Mouse (Mus musculus): ENCODE data around the gene Usp21.

GRCm38 (mm10) chr1:171293906-171294297 is 6.1 kb upstream of the Usp21 start:
- TF ChIP-seq CTCF (IDR thresholded peaks at IDR 0.05; ENCODE audit: borderline replicate concordance, extremely low read depth, insufficient read depth, insufficient read length) = no peak
- no peak for TF ChIP-seq POLR2A (IDR thresholded peaks at IDR 0.05; ENCODE audit: borderline replicate concordance, extremely low read depth, insufficient read depth, insufficient read length, poor library complexity, severe bottlenecking)
